Mouse (Mus musculus): ENCODE data around the gene Gm14440.
"Not testable (repeated sequence)": the region's sequence is repeated elsewhere in the genome, so short reads cannot be mapped to it uniquely, and the experiment has no call there.

Gene Gm14440

GRCm38 (mm10) chr2:175274825-175275224 lies at the start of gene Gm14440:
Gm14440 (plus strand) TSS chr2:175275125.
- not testable (repeated sequence) for DNase-seq (ENCODE audit: low spot score in 2 of 2)
